Mouse (Mus musculus) testis, adult 2 months (tissue): ENCODE results near the gene Gm11077.

ENCODE experiments used
- CTCF ChIP-seq: fragments of 200-500 bp; IDR thresholded peaks from 2 replicates; pipeline ENCODE4 v1.5.1; 2012; ENCODE audit warnings: low read depth, mild to moderate bottlenecking, inconsistent platforms, low read length, moderate library complexity; ENCODE audit not compliant: control insufficient read depth, insufficient read depth, insufficient replicate concordance
- POLR2A ChIP-seq: fragments of 200-500 bp; IDR thresholded peaks from 2 replicates; pipeline ENCODE4 v1.6.1; 2012; ENCODE audit warnings: low read depth, mild to moderate bottlenecking, inconsistent platforms, low read length, moderate library complexity; ENCODE audit not compliant: control insufficient read depth

GRCm38 (mm10) chr6:140767237-140767636, 38.2 kb downstream of the Gm11077 start:
- TF ChIP-seq POLR2A (no peak), CTCF (no peak)
